Mouse (Mus musculus) thymus, postnatal 4 days (tissue): ENCODE data around the gene Gatad2a.

Source experiments
- DNase-seq: peaks from one replicate; pipeline ENCODE4 v3.0.0; 2021

Gatad2a gene

GRCm38 (mm10) chr8:69936050-69936794, 60.0 kb downstream of the Gatad2a start:
- no peak for DNase-seq

- DNase-seq = no peak
These were observed 60.8 kb downstream of the Gatad2a start for GRCm38 (mm10) chr8:69935431-69935830.

- no peak for DNase-seq
These were observed 61.6 kb downstream of the Gatad2a start for GRCm38 (mm10) chr8:69934582-69934981.

- DNase-seq = no peak
These were observed 62.4 kb downstream of the Gatad2a start for GRCm38 (mm10) chr8:69933811-69934210.

- no peak for DNase-seq
These were observed 69.3 kb downstream of the Gatad2a start for GRCm38 (mm10) chr8:69926901-69927300.

GRCm38 (mm10) chr8:69923986-69924385, 72.2 kb downstream of the Gatad2a start:
- no peak for DNase-seq

- DNase-seq = no peak
These were observed 75.0 kb downstream of the Gatad2a start for GRCm38 (mm10) chr8:69921141-69921540.

- DNase-seq = peak; percentile 73
These were observed 76.1 kb downstream of the Gatad2a start for GRCm38 (mm10) chr8:69919876-69920662.

GRCm38 (mm10) chr8:69919010-69919409, 77.2 kb downstream of the Gatad2a start:
- DNase-seq = peak; percentile 80

- no peak for DNase-seq
These were observed 77.7 kb downstream of the Gatad2a start for GRCm38 (mm10) chr8:69918506-69918905.

GRCm38 (mm10) chr8:69915748-69916147, 80.4 kb downstream of the Gatad2a start:
- no peak for DNase-seq

GRCm38 (mm10) chr8:69914526-69914925, 81.7 kb downstream of the Gatad2a start:
- no peak for DNase-seq

- DNase-seq = no peak
These were observed 83.6 kb downstream of the Gatad2a start for GRCm38 (mm10) chr8:69912478-69913074.

GRCm38 (mm10) chr8:69911917-69912316, 84.3 kb downstream of the Gatad2a start:
- DNase-seq = no peak

GRCm38 (mm10) chr8:69907106-69907505, 89.1 kb downstream of the Gatad2a start:
- DNase-seq = no peak

GRCm38 (mm10) chr8:69906260-69906659, 89.9 kb downstream of the Gatad2a start:
- no peak for DNase-seq

GRCm38 (mm10) chr8:69904096-69904495, 92.1 kb downstream of the Gatad2a start:
- no peak for DNase-seq

- DNase-seq = peak; percentile 99
These were observed 93.1 kb downstream of the Gatad2a start for GRCm38 (mm10) chr8:69903063-69903542.

GRCm38 (mm10) chr8:69902163-69903062, 93.8 kb downstream of the Gatad2a start, which contains the start of the genes Tssk6, Ndufa13 and Yjefn3:
Gene Tssk6 (plus strand): TSS chr8:69902184.
Gene Ndufa13 (minus strand): TSS chr8:69902558.
Gene Yjefn3 (minus strand): TSS chr8:69902712.
- DNase-seq = peak; percentile 74

GRCm38 (mm10) chr8:69901484-69902162, 94.6 kb downstream of the Gatad2a start:
- DNase-seq = peak; percentile 97

- peak; percentile 38 for DNase-seq
These were observed 95.2 kb downstream of the Gatad2a start for GRCm38 (mm10) chr8:69900895-69901451.
